Mouse (Mus musculus): ENCODE results near the gene Gria1. TPM values are rescaled to one million over a fixed set of nuclear protein-coding genes. Genes with fewer than 3 reads are reported as not detected.

Gria1 gene
- polyA plus RNA-seq, 1 experiment: 0.21 TPM

GRCm38 (mm10) chr11:57306892-57307291 is 295.7 kb downstream of the Gria1 start:
- Histone ChIP-seq H3K79me3 (ENCODE audit: low read depth) (no peaks in the 10 kb centered on the region), H3K27me3 (ENCODE audit: control insufficient read depth, insufficient read depth, insufficient read length) (no peaks in the 10 kb centered on the region), H3K4me3 (ENCODE audit: insufficient read depth, poor library complexity, severe bottlenecking) (no peak overlapping the region), H3K36me3 (ENCODE audit: control insufficient read depth, insufficient read depth) (no peaks in the 10 kb centered on the region), H3ac (ENCODE audit: control insufficient read depth, insufficient read length, low read depth) (no peak overlapping the region), H3K79me2 (ENCODE audit: control insufficient read depth, insufficient read depth) (no peaks in the 10 kb centered on the region)
- TF ChIP-seq USF1 (IDR thresholded peaks at IDR 0.05; ENCODE audit: low read depth) (no peak), CEBPB (IDR thresholded peaks at IDR 0.05; ENCODE audit: low read depth) (no peak), MAX (IDR thresholded peaks at IDR 0.05) (no peak), FOSL1 (IDR thresholded peaks at IDR 0.05; ENCODE audit: insufficient read depth, low read length, poor library complexity, severe bottlenecking) (no peak), CTCF (IDR thresholded peaks at IDR 0.05; ENCODE audit: control insufficient read depth, insufficient read depth, insufficient read length) (no peak), MYOD1 (IDR thresholded peaks at IDR 0.05; ENCODE audit: control insufficient read depth, insufficient read length, low read depth) (no peak), MYOG (IDR thresholded peaks at IDR 0.05; ENCODE audit: control insufficient read depth, extremely low read depth, insufficient read length) (no peak)

DNA sequence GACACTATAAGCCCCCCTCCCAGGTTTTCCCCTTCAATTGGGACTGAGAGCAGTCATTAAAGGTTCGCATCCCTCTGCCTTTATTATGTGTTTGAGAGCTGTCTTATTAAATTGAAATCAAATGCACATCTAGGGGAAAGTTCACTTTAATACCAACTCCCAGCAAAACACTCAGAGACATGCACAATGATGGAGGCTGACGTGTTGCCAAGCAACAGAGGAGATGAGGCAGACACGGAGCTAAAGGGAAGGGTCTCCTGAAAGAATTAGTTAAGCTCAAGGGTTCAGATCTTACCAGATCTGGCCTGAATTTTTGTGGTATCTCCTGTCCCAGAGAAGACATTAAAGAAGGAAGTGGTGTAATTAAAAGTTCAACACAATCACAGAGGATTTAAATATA is 305.9 kb downstream of the Gria1 start:
- H3K4me3 ChIP-seq (ENCODE audit: insufficient read depth, poor library complexity, severe bottlenecking): no peak overlapping the region
- H3K36me3 ChIP-seq (ENCODE audit: control insufficient read depth, insufficient read depth): no peaks in the 10 kb centered on the region
- TF ChIP-seq MYOD1 (IDR thresholded peaks at IDR 0.05; ENCODE audit: control insufficient read depth, insufficient read length, low read depth): no peak
- TF ChIP-seq USF1 (IDR thresholded peaks at IDR 0.05; ENCODE audit: low read depth): no peak
- no peak for TF ChIP-seq CTCF (IDR thresholded peaks at IDR 0.05; ENCODE audit: control insufficient read depth, insufficient read depth, insufficient read length)
- TF ChIP-seq CEBPB (IDR thresholded peaks at IDR 0.05; ENCODE audit: low read depth): no peak
- TF ChIP-seq MYOG (IDR thresholded peaks at IDR 0.05; ENCODE audit: control insufficient read depth, extremely low read depth, insufficient read length): no peak
- no peak overlapping the region for H3ac ChIP-seq (ENCODE audit: control insufficient read depth, insufficient read length, low read depth)
- no peaks in the 10 kb centered on the region for H3K27me3 ChIP-seq (ENCODE audit: control insufficient read depth, insufficient read depth, insufficient read length)
- no peaks in the 10 kb centered on the region for H3K79me3 ChIP-seq (ENCODE audit: low read depth)
- no peaks in the 10 kb centered on the region for H3K79me2 ChIP-seq (ENCODE audit: control insufficient read depth, insufficient read depth)

DNA sequence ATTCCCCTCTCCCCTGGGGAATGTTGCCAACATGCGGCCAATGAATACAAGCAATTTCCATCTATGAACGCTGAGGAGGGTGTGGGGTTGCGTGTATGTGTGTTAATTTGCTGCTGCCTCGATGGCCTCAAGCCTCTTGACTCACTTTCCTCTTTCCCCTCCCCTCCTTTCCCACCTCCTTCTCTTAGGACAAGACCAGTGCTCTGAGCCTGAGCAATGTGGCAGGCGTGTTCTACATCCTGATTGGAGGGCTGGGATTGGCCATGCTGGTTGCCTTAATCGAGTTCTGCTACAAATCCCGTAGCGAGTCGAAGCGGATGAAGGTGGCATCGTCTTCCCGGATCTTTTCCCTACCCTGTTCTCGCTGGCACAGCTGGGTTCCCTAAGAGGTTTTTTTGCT is 306.3 kb downstream of the Gria1 start:
- Histone ChIP-seq H3K79me3 (ENCODE audit: low read depth) (no peaks in the 10 kb centered on the region), H3K79me2 (ENCODE audit: control insufficient read depth, insufficient read depth) (no peaks in the 10 kb centered on the region), H3K36me3 (ENCODE audit: control insufficient read depth, insufficient read depth) (no peaks in the 10 kb centered on the region), H3K27me3 (ENCODE audit: control insufficient read depth, insufficient read depth, insufficient read length) (no peaks in the 10 kb centered on the region), H3K4me3 (ENCODE audit: insufficient read depth, poor library complexity, severe bottlenecking) (no peak overlapping the region), H3ac (ENCODE audit: control insufficient read depth, insufficient read length, low read depth) (no peak overlapping the region)
- no peak for TF ChIP-seq MYOD1 (IDR thresholded peaks at IDR 0.05; ENCODE audit: control insufficient read depth, insufficient read length, low read depth)
- TF ChIP-seq MAX (IDR thresholded peaks at IDR 0.05): no peak
- no peak for TF ChIP-seq CEBPB (IDR thresholded peaks at IDR 0.05; ENCODE audit: low read depth)
- TF ChIP-seq USF1 (IDR thresholded peaks at IDR 0.05; ENCODE audit: low read depth): no peak
- no peak for TF ChIP-seq FOSL1 (IDR thresholded peaks at IDR 0.05; ENCODE audit: insufficient read depth, low read length, poor library complexity, severe bottlenecking)
- TF ChIP-seq CTCF (IDR thresholded peaks at IDR 0.05; ENCODE audit: control insufficient read depth, insufficient read depth, insufficient read length): no peak
- TF ChIP-seq MYOG (IDR thresholded peaks at IDR 0.05; ENCODE audit: control insufficient read depth, extremely low read depth, insufficient read length): no peak

- no peak overlapping the region for H3ac ChIP-seq (ENCODE audit: control insufficient read depth, insufficient read length, low read depth)
- no peak overlapping the region for H3K4me3 ChIP-seq (ENCODE audit: insufficient read depth, poor library complexity, severe bottlenecking)
- TF ChIP-seq MYOD1 (IDR thresholded peaks at IDR 0.05; ENCODE audit: control insufficient read depth, insufficient read length, low read depth): no peak
- no peak for TF ChIP-seq FOSL1 (IDR thresholded peaks at IDR 0.05; ENCODE audit: insufficient read depth, low read length, poor library complexity, severe bottlenecking)
- no peak for TF ChIP-seq CTCF (IDR thresholded peaks at IDR 0.05; ENCODE audit: control insufficient read depth, insufficient read depth, insufficient read length)
- no peak for TF ChIP-seq USF1 (IDR thresholded peaks at IDR 0.05; ENCODE audit: low read depth)
- no peak for TF ChIP-seq MYOG (IDR thresholded peaks at IDR 0.05; ENCODE audit: control insufficient read depth, extremely low read depth, insufficient read length)
- no peak for TF ChIP-seq MAX (IDR thresholded peaks at IDR 0.05)
- TF ChIP-seq CEBPB (IDR thresholded peaks at IDR 0.05; ENCODE audit: low read depth): no peak
- H3K36me3 ChIP-seq (ENCODE audit: control insufficient read depth, insufficient read depth): no peaks in the 10 kb centered on the region
- H3K79me3 ChIP-seq (ENCODE audit: low read depth): no peaks in the 10 kb centered on the region
- H3K27me3 ChIP-seq (ENCODE audit: control insufficient read depth, insufficient read depth, insufficient read length): no peaks in the 10 kb centered on the region
- no peaks in the 10 kb centered on the region for H3K79me2 ChIP-seq (ENCODE audit: control insufficient read depth, insufficient read depth)
These were observed 308.2 kb downstream of the Gria1 start for GRCm38 (mm10) chr11:57319374-57319773.

DNA sequence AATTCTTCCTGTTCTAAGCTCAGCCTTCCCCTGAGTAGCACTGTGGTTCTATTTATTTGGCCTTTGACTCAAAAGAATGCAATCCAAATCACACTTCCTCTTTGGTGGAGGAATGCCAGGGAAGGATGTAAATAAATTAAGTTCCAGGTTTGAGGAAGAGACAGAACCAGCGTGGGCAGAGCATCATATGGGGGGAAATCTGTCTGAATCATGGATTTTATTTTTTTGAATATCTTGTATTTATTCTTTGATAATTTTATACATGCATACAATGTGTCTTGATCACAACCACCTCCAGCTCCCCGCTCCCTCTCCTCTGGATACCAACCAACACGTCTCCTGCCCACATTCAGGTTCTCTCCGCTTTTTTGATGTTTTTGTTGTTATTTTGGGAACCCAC is 312.9 kb downstream of the Gria1 start:
- Histone ChIP-seq H3ac (ENCODE audit: control insufficient read depth, insufficient read length, low read depth) (no peak overlapping the region), H3K27me3 (ENCODE audit: control insufficient read depth, insufficient read depth, insufficient read length) (no peaks in the 10 kb centered on the region), H3K36me3 (ENCODE audit: control insufficient read depth, insufficient read depth) (no peaks in the 10 kb centered on the region), H3K4me3 (ENCODE audit: insufficient read depth, poor library complexity, severe bottlenecking) (no peak overlapping the region), H3K79me3 (ENCODE audit: low read depth) (no peaks in the 10 kb centered on the region), H3K79me2 (ENCODE audit: control insufficient read depth, insufficient read depth) (no peaks in the 10 kb centered on the region)
- TF ChIP-seq MAX (IDR thresholded peaks at IDR 0.05) (no peak), USF1 (IDR thresholded peaks at IDR 0.05; ENCODE audit: low read depth) (no peak), MYOG (IDR thresholded peaks at IDR 0.05; ENCODE audit: control insufficient read depth, extremely low read depth, insufficient read length) (no peak), CEBPB (IDR thresholded peaks at IDR 0.05; ENCODE audit: low read depth) (no peak)
